Mouse (Mus musculus) brain, adult 10 weeks (tissue): ENCODE data around the gene Supt7l. TPM values are rescaled to one million over a fixed set of nuclear protein-coding genes. Genes with fewer than 3 reads are reported as not detected.

Experiments used
- polyA plus RNA-seq: library from polyadenylated mRNA; stranded (reverse); fragments of 350-450 nt; fragmentation: Illumina TruSeq; extraction: RNeasy Lipid Tissue Mini Kit (QIAGEN cat#74804); gene quantifications from one replicate; pipeline ENCODE4 v1.2.3, GENCODE M21; 2015; ENCODE audit warnings: low read depth, low replicate concordance

Supt7l gene
- 14.7 TPM for polyA plus RNA-seq

DNA sequence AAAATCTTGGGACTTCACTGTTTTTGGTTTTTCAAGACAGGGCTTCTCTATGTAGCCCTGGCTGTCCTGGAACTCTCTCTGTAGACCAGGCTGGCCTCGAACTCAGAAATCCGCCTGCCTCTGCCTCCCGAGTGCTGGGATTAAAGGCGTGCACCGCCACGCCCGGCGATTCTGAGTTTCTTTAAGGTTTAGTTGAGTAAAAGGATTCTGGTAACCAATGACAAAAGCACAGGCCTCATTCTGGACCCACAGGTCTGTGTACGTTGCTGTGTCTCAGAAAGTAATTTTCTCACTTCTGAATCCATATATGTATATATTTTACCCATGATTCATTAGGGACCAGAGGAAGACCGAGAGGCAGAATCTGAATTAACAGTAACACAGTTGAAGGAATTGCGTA is at the start of gene Supt7l:
Supt7l (minus strand) TSS at position 101 of the 400 bp plus-strand sequence.

GRCm38 (mm10) chr5:31526354-31527116 is 1.1 kb downstream of the Supt7l start, which contains the start of gene Slc4a1ap:
Slc4a1ap (plus strand) TSS chr5:31526995.

DNA sequence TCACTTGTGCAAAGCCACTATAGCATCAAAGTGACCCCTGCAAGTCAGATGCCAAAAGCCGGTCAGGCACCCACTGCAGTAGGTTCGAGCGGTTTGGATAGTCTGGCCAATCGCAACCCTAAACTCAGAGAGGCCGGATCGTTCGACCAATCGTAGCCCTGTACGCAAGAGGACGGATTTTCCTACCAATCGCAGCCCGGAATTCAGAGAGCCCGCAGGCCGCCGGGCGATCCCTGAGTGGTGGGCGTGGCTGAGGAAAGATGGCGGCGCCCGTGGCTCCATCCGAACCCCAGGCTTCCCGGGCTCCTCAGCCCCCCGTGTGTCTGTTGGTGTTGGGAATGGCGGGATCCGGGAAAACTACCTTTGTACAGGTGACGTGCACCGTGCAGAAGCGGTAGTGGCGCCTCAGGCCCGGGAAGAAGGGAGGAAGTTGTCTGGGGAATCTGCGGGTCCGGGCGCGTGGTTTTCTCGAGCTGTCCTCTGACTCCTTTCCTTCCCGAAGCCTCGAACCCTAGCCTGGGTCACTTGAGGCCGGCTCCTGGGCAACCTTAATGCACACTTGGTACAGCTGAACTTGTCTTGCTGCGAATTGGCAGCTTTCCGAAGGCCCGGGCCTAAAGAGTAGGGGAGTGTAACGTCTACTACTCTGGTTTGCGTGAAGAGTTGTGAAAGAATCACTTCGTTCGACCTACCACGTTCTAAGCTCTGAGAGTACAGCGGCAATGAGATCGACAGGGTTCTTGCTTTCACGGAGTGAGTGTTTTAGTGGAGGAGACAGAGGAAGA is 32.9 kb downstream of the Supt7l start, which contains the start of gene Gpn1:
Gpn1 (plus strand) TSS at position 229 of the 785 bp plus-strand sequence.

DNA sequence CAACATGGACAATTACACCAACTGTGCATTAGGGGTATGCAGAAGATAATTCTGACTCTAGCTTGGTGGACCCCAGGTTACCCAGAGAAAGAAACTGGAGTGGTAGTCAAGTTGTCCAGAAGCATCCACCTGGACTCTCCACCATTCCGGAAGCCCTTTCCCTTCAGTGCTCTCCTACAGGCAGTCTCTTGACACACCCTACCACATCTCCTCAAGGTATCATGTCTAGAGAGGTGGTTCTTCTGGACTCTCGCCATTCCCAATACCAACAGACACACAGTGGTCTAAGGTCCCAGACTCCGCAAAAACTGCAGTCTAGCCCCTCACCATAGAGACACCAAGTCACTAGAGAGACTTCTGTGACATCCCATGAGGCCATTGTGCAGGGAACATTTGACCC is 42.2 kb downstream of the Supt7l start, which contains the start of gene 4930548H24Rik:
4930548H24Rik (plus strand) TSS at position 301 of the 400 bp plus-strand sequence.

Other genes with a start within 250 kb of the Supt7l start
- gene Ift172, start 236.7 kb downstream of the Supt7l start, polyA plus RNA-seq, result 44.4 TPM
- 147 TPM for gene Fndc4, start 231.7 kb downstream of the Supt7l start, polyA plus RNA-seq
- 0.37 TPM for gene Gckr, start 230.4 kb downstream of the Supt7l start, polyA plus RNA-seq
- 34.3 TPM for gene Zfp512, start 75.4 kb downstream of the Supt7l start, polyA plus RNA-seq
- gene 4930548H24Rik, start 42.1 kb downstream of the Supt7l start, polyA plus RNA-seq, result not detected
- gene Gpn1, start 33.1 kb downstream of the Supt7l start, polyA plus RNA-seq, result 26.5 TPM
- gene Slc4a1ap, start 812 bp downstream of the Supt7l start, polyA plus RNA-seq, result 30.1 TPM
- 143 TPM for gene Mrpl33, start 69.1 kb upstream of the Supt7l start, polyA plus RNA-seq
- 3.5 TPM for gene Rbks, start 169.8 kb upstream of the Supt7l start, polyA plus RNA-seq
- gene Babam2, start 169.9 kb upstream of the Supt7l start, polyA plus RNA-seq, result 33.8 TPM